Mouse (Mus musculus): ENCODE measurements around the gene Colec11. TPM values are rescaled to one million over a fixed set of nuclear protein-coding genes. Genes with fewer than 3 reads are reported as not detected.

Colec11 gene
- polyA plus RNA-seq, 1 experiment from 2014 or later: 0.17 TPM

GRCm38 (mm10) chr12:28624251-28624650 lies 1.1 kb upstream of the Colec11 start:
- peaks cover 14% of the 10 kb centered on the region for H3K36me3 ChIP-seq
- 89% methylated on average over 2 of the region's 2 CpGs for WGBS
- DNase-seq (ENCODE audit: low spot score): no peak

GRCm38 (mm10) chr12:28622641-28623040 lies 536 bp downstream of the Colec11 start:
- Histone ChIP-seq H3K36me3 (no peaks in the 10 kb centered on the region), H3K27ac (replicated peaks) (no peak overlapping the region), H3K4me1 (peaks cover 8% of the 10 kb centered on the region), H3K4me3 (no peak overlapping the region), H3K9me3 (replicated peaks) (no peaks in the 10 kb centered on the region), H3K27me3 (ENCODE audit: low read depth, poor library complexity, severe bottlenecking) (no peaks in the 10 kb centered on the region)
- no peak for DNase-seq (ENCODE audit: low spot score)
- 92% methylated on average over 1 of the region's 1 CpGs for WGBS

More at GRCm38 (mm10) chr12:28624251-28624650, 1.1 kb upstream of the Colec11 start:
- Histone ChIP-seq H3K4me1 (peaks cover 8% of the 10 kb centered on the region), H3K4me3 (no peak overlapping the region), H3K9me3 (replicated peaks) (no peaks in the 10 kb centered on the region), H3K27me3 (ENCODE audit: low read depth, poor library complexity, severe bottlenecking) (no peaks in the 10 kb centered on the region), H3K27ac (replicated peaks) (no peak overlapping the region)

- Histone ChIP-seq H3K9me3 (replicated peaks) (no peaks in the 10 kb centered on the region), H3K27ac (replicated peaks) (no peak overlapping the region), H3K4me3 (no peak overlapping the region), H3K36me3 (no peaks in the 10 kb centered on the region), H3K27me3 (ENCODE audit: low read depth, poor library complexity, severe bottlenecking) (no peaks in the 10 kb centered on the region), H3K4me1 (peaks cover 8% of the 10 kb centered on the region)
- no peak for DNase-seq (ENCODE audit: low spot score)
- WGBS: 69% methylated on average over 5 of the region's 5 CpGs
Measured at GRCm38 (mm10) chr12:28622167-28622532, 1.0 kb downstream of the Colec11 start.

- Histone ChIP-seq H3K4me1 (peaks cover 8% of the 10 kb centered on the region), H3K27me3 (ENCODE audit: low read depth, poor library complexity, severe bottlenecking) (no peaks in the 10 kb centered on the region), H3K36me3 (no peaks in the 10 kb centered on the region), H3K9me3 (replicated peaks) (no peaks in the 10 kb centered on the region), H3K4me3 (no peak overlapping the region), H3K27ac (replicated peaks) (no peak overlapping the region)
- 43% methylated on average over 7 of the region's 7 CpGs for WGBS
- DNase-seq (ENCODE audit: low spot score): no peak
Measured at GRCm38 (mm10) chr12:28621451-28622166, 1.6 kb downstream of the Colec11 start.

GRCm38 (mm10) chr12:28617297-28617696 lies 5.9 kb downstream of the Colec11 start:
- Histone ChIP-seq H3K36me3 (no peaks in the 10 kb centered on the region), H3K27me3 (ENCODE audit: low read depth, poor library complexity, severe bottlenecking) (no peaks in the 10 kb centered on the region), H3K9me3 (replicated peaks) (no peaks in the 10 kb centered on the region), H3K4me1 (peaks cover 8% of the 10 kb centered on the region), H3K27ac (replicated peaks) (no peak overlapping the region), H3K4me3 (no peak overlapping the region)
- 67% methylated on average over 4 of the region's 4 CpGs for WGBS
- no peak for DNase-seq (ENCODE audit: low spot score)

GRCm38 (mm10) chr12:28614401-28614800 lies 8.8 kb downstream of the Colec11 start:
- H3K9me3 ChIP-seq (replicated peaks): no peaks in the 10 kb centered on the region
- no peaks in the 10 kb centered on the region for H3K36me3 ChIP-seq
- H3K27me3 ChIP-seq (ENCODE audit: low read depth, poor library complexity, severe bottlenecking): no peaks in the 10 kb centered on the region
- H3K4me1 ChIP-seq: no peaks in the 10 kb centered on the region; the same call in 1 of the 2 replicates
- H3K27ac ChIP-seq (replicated peaks): no peak overlapping the region
- DNase-seq (ENCODE audit: low spot score): no peak
- no peak overlapping the region for H3K4me3 ChIP-seq
- 77% methylated on average over 7 of the region's 7 CpGs for WGBS

GRCm38 (mm10) chr12:28612391-28612790 lies 10.8 kb downstream of the Colec11 start:
- H3K36me3 ChIP-seq: no peaks in the 10 kb centered on the region
- no peak overlapping the region for H3K4me3 ChIP-seq
- H3K27me3 ChIP-seq (ENCODE audit: low read depth, poor library complexity, severe bottlenecking): no peaks in the 10 kb centered on the region
- no peak overlapping the region for H3K27ac ChIP-seq (replicated peaks)
- DNase-seq (ENCODE audit: low spot score): no peak
- 84% methylated on average over 6 of the region's 6 CpGs for WGBS
- H3K9me3 ChIP-seq (replicated peaks): no peaks in the 10 kb centered on the region
- peaks cover 4% of the 10 kb centered on the region; the same call in 1 of the 2 replicates for H3K4me1 ChIP-seq

GRCm38 (mm10) chr12:28607546-28608305 lies 15.5 kb downstream of the Colec11 start:
- DNase-seq (ENCODE audit: low spot score): no peak
- Histone ChIP-seq H3K27me3 (ENCODE audit: low read depth, poor library complexity, severe bottlenecking) (no peaks in the 10 kb centered on the region), H3K36me3 (no peaks in the 10 kb centered on the region), H3K27ac (replicated peaks) (no peak overlapping the region; the same call in 1 of the 2 replicates), H3K9me3 (replicated peaks) (no peaks in the 10 kb centered on the region), H3K4me1 (peaks cover 8% of the 10 kb centered on the region), H3K4me3 (no peak overlapping the region)
- WGBS: 75% methylated on average over 17 of the region's 17 CpGs

- Histone ChIP-seq H3K4me3 (no peak overlapping the region), H3K27ac (replicated peaks) (no peak overlapping the region), H3K27me3 (ENCODE audit: low read depth, poor library complexity, severe bottlenecking) (no peaks in the 10 kb centered on the region), H3K9me3 (replicated peaks) (no peaks in the 10 kb centered on the region), H3K36me3 (no peaks in the 10 kb centered on the region), H3K4me1 (peaks cover 27% of the 10 kb centered on the region)
- 78% methylated on average over 1 of the region's 1 CpGs for WGBS
- DNase-seq (ENCODE audit: low spot score): no peak
Measured at GRCm38 (mm10) chr12:28603494-28603893, 19.7 kb downstream of the Colec11 start.

GRCm38 (mm10) chr12:28602259-28602658 lies 20.9 kb downstream of the Colec11 start:
- Histone ChIP-seq H3K4me1 (peaks cover 24% of the 10 kb centered on the region), H3K27ac (replicated peaks) (peak overlapping the region; percentile 39; the same call in 1 of the 2 replicates), H3K4me3 (no peak overlapping the region), H3K36me3 (no peaks in the 10 kb centered on the region), H3K9me3 (replicated peaks) (no peaks in the 10 kb centered on the region), H3K27me3 (ENCODE audit: low read depth, poor library complexity, severe bottlenecking) (no peaks in the 10 kb centered on the region)
- DNase-seq (ENCODE audit: low spot score): no peak
- WGBS: 24% methylated on average over 4 of the region's 4 CpGs

GRCm38 (mm10) chr12:28598526-28598991 lies 24.6 kb downstream of the Colec11 start:
- Histone ChIP-seq H3K4me3 (no peak overlapping the region), H3K4me1 (peaks cover 23% of the 10 kb centered on the region), H3K9me3 (replicated peaks) (no peaks in the 10 kb centered on the region), H3K27ac (replicated peaks) (no peak overlapping the region), H3K36me3 (no peaks in the 10 kb centered on the region), H3K27me3 (ENCODE audit: low read depth, poor library complexity, severe bottlenecking) (no peaks in the 10 kb centered on the region)
- 61% methylated on average over 2 of the region's 2 CpGs for WGBS
- DNase-seq (ENCODE audit: low spot score): no peak

GRCm38 (mm10) chr12:28598110-28598509 lies 25.1 kb downstream of the Colec11 start:
- H3K4me3 ChIP-seq: no peak overlapping the region
- no peak overlapping the region for H3K27ac ChIP-seq (replicated peaks)
- peaks cover 23% of the 10 kb centered on the region for H3K4me1 ChIP-seq
- no peak for DNase-seq (ENCODE audit: low spot score)
- H3K27me3 ChIP-seq (ENCODE audit: low read depth, poor library complexity, severe bottlenecking): no peaks in the 10 kb centered on the region
- 84% methylated on average over 3 of the region's 3 CpGs for WGBS
- no peaks in the 10 kb centered on the region for H3K36me3 ChIP-seq
- H3K9me3 ChIP-seq (replicated peaks): no peaks in the 10 kb centered on the region

- Histone ChIP-seq H3K4me1 (peaks cover 21% of the 10 kb centered on the region), H3K9me3 (replicated peaks) (no peaks in the 10 kb centered on the region), H3K27me3 (ENCODE audit: low read depth, poor library complexity, severe bottlenecking) (no peaks in the 10 kb centered on the region), H3K27ac (replicated peaks) (no peak overlapping the region), H3K36me3 (no peaks in the 10 kb centered on the region), H3K4me3 (no peak overlapping the region)
- 85% methylated on average over 9 of the region's 9 CpGs for WGBS
- no peak for DNase-seq (ENCODE audit: low spot score)
Measured at GRCm38 (mm10) chr12:28597699-28598098, 25.5 kb downstream of the Colec11 start.

All from midbrain, embryonic 10.5 days (tissue).